Mouse (Mus musculus) erythroblast, embryonic 14.5 days (primary cell): ENCODE data around the gene Rasip1. TPM values are rescaled to one million over a fixed set of nuclear protein-coding genes. Genes with fewer than 3 reads are reported as not detected.

Experiments used
- H3K27me3 ChIP-seq: 2 replicates; pipeline ENCODE4 v1.6.1; 2012; ENCODE audit warnings: inconsistent platforms; ENCODE audit not compliant: control insufficient read depth
- H3K36me3 ChIP-seq: 2 replicates; pipeline ENCODE4 v1.6.1; 2012; ENCODE audit warnings: mild to moderate bottlenecking, inconsistent platforms; ENCODE audit not compliant: control insufficient read depth
- H3K4me1 ChIP-seq: 2 replicates; pipeline ENCODE4 v1.6.1; 2012; ENCODE audit warnings: inconsistent platforms; ENCODE audit not compliant: control insufficient read depth
- H3K4me3 ChIP-seq: replicated peaks from 2 replicates; pipeline ENCODE3; 2012; ENCODE audit warnings: moderate library complexity, mild to moderate bottlenecking, inconsistent platforms
- H3K9me3 ChIP-seq: 2 replicates; pipeline ENCODE4 v1.6.1; 2012; ENCODE audit warnings: low read length, inconsistent platforms, mixed read lengths; ENCODE audit not compliant: control insufficient read depth
- GATA1 ChIP-seq: IDR thresholded peaks from 2 replicates; pipeline ENCODE4 v1.6.1; 2012; ENCODE audit warnings: low read length, inconsistent platforms, mixed read lengths
- TAL1 ChIP-seq: IDR thresholded peaks from 3 replicates; pipeline ENCODE4 v1.6.1; 2012; ENCODE audit warnings: low read length, inconsistent platforms, mixed read lengths
- polyA plus RNA-seq: library from polyadenylated mRNA; stranded (reverse); fragments of >175 nt; gene quantifications from 2 replicates; pipeline ENCODE4 v1.2.3, GENCODE M21; 2012

The Rasip1 gene
- polyA plus RNA-seq, 1 experiment, result 0.04 TPM

DNA sequence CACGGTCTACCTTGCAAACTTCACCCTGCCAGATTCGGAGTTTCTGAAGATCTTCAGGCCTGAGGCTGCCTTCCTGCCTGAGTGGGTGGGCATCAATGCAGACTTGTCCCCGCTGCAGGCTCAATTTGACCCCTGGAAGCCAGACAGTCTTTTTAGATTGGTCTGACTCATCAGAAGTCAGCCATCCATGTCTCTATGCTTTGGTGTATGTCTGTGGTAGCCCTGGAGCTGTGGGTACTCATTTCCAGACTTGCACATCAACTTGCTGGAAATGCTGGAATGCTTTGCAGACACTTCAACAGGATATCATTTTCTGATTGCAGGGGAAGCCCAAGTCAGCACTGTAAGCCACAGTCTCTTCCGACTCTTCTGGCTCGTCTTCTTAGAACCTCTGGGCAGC lies 7.7 kb upstream of the Rasip1 start:
- TF ChIP-seq GATA1 (no peak), TAL1 (no peak)
- Histone ChIP-seq H3K4me1 (peaks cover 2% of the 10 kb centered on the region; the same call in 1 of the 2 replicates), H3K4me3 (no peak overlapping the region), H3K9me3 (no peaks in the 10 kb centered on the region), H3K36me3 (no peaks in the 10 kb centered on the region), H3K27me3 (peaks cover 38% of the 10 kb centered on the region)

DNA sequence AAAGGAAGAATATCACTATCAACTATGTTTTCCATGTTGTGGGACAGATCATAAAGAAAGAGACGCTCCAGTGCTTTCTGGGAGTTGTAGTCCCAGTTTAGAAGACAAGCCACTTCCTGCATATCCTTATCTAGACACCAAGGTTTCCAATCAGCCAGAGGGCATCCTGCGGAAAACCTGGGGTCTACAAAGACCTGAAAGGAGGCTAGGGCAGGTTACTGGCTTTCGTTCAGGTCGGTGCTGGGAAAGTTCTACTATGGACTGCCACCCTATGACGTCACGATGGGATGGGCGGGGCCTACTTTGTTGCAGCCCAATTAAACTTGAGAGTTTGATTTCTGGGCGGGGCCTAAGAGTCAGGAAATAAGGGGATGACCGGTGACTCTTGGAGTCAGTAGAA lies 5.8 kb upstream of the Rasip1 start, which contains the start of gene Izumo1:
Gene Izumo1 (plus strand): TSS at position 369 of the 400 bp plus-strand sequence.
- H3K27me3 ChIP-seq, result peaks cover 43% of the 10 kb centered on the region
- no peaks in the 10 kb centered on the region for H3K36me3 ChIP-seq
- H3K4me1 ChIP-seq, result peaks cover 2% of the 10 kb centered on the region; the same call in 1 of the 2 replicates
- TF ChIP-seq TAL1 (no peak), GATA1 (no peak)
- H3K9me3 ChIP-seq, result no peaks in the 10 kb centered on the region
- no peak within 1 kb of the TSS for H3K4me3 ChIP-seq

GRCm38 (mm10) chr7:45623507-45623906 lies 3.8 kb upstream of the Rasip1 start:
- Histone ChIP-seq H3K4me3 (no peak overlapping the region), H3K9me3 (peaks cover 2% of the 10 kb centered on the region; the same call in 1 of the 2 replicates), H3K27me3 (peaks cover 45% of the 10 kb centered on the region), H3K36me3 (no peaks in the 10 kb centered on the region), H3K4me1 (peaks cover 4% of the 10 kb centered on the region)
- TF ChIP-seq TAL1 (no peak), GATA1 (no peak)

GRCm38 (mm10) chr7:45624718-45625117 lies 2.6 kb upstream of the Rasip1 start:
- TF ChIP-seq GATA1, result no peak
- TF ChIP-seq TAL1, result no peak
- peaks cover 50% of the 10 kb centered on the region for H3K27me3 ChIP-seq
- peaks cover 2% of the 10 kb centered on the region; the same call in 1 of the 2 replicates for H3K9me3 ChIP-seq
- H3K4me1 ChIP-seq, result peaks cover 11% of the 10 kb centered on the region
- H3K4me3 ChIP-seq, result no peak overlapping the region
- H3K36me3 ChIP-seq, result no peaks in the 10 kb centered on the region

GRCm38 (mm10) chr7:45625481-45625880 lies 1.8 kb upstream of the Rasip1 start:
- Histone ChIP-seq H3K4me3 (no peak overlapping the region), H3K27me3 (peaks cover 57% of the 10 kb centered on the region), H3K4me1 (peaks cover 11% of the 10 kb centered on the region), H3K9me3 (peaks cover 2% of the 10 kb centered on the region; the same call in 1 of the 2 replicates), H3K36me3 (no peaks in the 10 kb centered on the region)
- TF ChIP-seq GATA1 (no peak), TAL1 (no peak)

GRCm38 (mm10) chr7:45626571-45627076 lies 664 bp upstream of the Rasip1 start:
- H3K27me3 ChIP-seq, result peaks cover 57% of the 10 kb centered on the region
- H3K9me3 ChIP-seq, result peaks cover 2% of the 10 kb centered on the region; the same call in 1 of the 2 replicates
- TF ChIP-seq GATA1 (no peak), TAL1 (no peak)
- H3K36me3 ChIP-seq, result no peaks in the 10 kb centered on the region
- H3K4me3 ChIP-seq, result no peak overlapping the region
- H3K4me1 ChIP-seq, result peaks cover 9% of the 10 kb centered on the region

GRCm38 (mm10) chr7:45628364-45629294 lies 1.3 kb downstream of the Rasip1 start:
- peaks cover 9% of the 10 kb centered on the region for H3K4me1 ChIP-seq
- TF ChIP-seq GATA1, result no peak
- TF ChIP-seq TAL1, result no peak
- H3K27me3 ChIP-seq, result peaks cover 66% of the 10 kb centered on the region
- H3K9me3 ChIP-seq, result peaks cover 2% of the 10 kb centered on the region; the same call in 1 of the 2 replicates
- peak overlapping the region; percentile 52 for H3K4me3 ChIP-seq
- H3K36me3 ChIP-seq, result no peaks in the 10 kb centered on the region

DNA sequence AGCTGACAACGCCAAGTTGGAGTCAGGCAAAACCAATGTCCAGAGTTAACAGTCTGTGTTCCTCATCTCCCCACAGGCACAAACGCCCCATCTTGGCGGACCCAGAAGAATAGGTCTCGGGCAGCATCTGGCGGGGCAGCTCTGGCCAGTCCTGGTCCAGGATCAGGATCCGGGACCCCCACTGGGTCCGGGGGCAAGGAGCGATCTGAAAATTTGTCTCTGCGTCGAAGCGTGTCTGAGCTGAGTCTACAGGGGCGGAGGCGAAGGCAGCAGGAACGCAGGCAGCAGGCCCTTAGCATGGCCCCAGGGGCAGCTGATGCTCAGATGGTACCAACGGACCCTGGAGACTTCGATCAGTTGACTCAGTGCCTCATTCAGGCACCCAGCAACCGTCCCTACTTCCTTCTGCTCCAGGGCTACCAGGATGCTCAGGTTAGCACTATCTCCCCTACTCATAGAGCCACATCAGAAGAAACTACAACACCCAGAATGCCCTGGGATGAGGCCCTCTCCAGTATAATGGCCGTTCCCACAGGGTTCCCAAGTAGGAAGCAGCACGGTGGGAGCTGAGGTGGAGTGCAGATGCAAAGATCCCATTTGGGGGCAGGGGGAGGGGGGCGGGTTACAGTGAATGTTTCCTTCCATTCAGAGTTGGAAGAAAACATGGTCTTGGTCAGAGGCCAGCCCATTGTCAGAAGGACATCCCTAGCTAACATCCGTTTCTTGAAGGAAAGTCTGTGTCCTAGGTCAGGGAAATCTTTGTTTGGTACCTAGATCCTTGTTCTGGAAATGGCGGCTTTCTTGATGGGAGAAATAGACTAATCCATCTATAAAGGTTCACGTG lies 3.0 kb downstream of the Rasip1 start:
- peaks cover 9% of the 10 kb centered on the region for H3K4me1 ChIP-seq
- H3K4me3 ChIP-seq, result no peak overlapping the region
- H3K36me3 ChIP-seq, result no peaks in the 10 kb centered on the region
- no peak for TF ChIP-seq GATA1
- no peak for TF ChIP-seq TAL1
- H3K27me3 ChIP-seq, result peaks cover 58% of the 10 kb centered on the region
- peaks cover 4% of the 10 kb centered on the region; the same call in 1 of the 2 replicates for H3K9me3 ChIP-seq
